Mouse (Mus musculus) ES-Bruce4 (cell line): ENCODE measurements around the gene Prcd.

Source experiments
- CTCF ChIP-seq: IDR thresholded peaks from one replicate; pipeline ENCODE4 v1.8.1; 2011; ENCODE audit warnings: low read depth, low read length
- EP300 ChIP-seq: IDR thresholded peaks from 2 replicates; pipeline ENCODE4 v1.6.1; 2011; ENCODE audit warnings: low read depth, low read length; ENCODE audit not compliant: insufficient read depth
- POLR2A ChIP-seq: IDR thresholded peaks from one replicate; pipeline ENCODE4 v1.8.1; 2011; ENCODE audit warnings: low read length; ENCODE audit not compliant: insufficient read depth

GRCm38 (mm10) chr11:116647340-116647991, 5.9 kb upstream of the Prcd start:
- TF ChIP-seq POLR2A: no peak
- TF ChIP-seq CTCF: no peak
- no peak for TF ChIP-seq EP300
